Mouse (Mus musculus) liver, postnatal 0 days (tissue): ENCODE measurements at regions not wholly inside any gene's neighbourhood (a gene's known extent, or its start where the extent isn't known, plus 50 kb on each side); places are given as distances from the start of the nearest gene placed in this dataset.

Experiments
- CTCF ChIP-seq: sonication (generic); IDR thresholded peaks from 2 replicates; pipeline ENCODE4 v1.5.1; 2016; ENCODE audit warnings: antibody characterized with exemption, low read depth
- EP300 ChIP-seq: IDR thresholded peaks from 2 replicates; pipeline ENCODE4 v1.6.1; 2016; ENCODE audit warnings: antibody characterized with exemption, low read depth, mild to moderate bottlenecking

DNA sequence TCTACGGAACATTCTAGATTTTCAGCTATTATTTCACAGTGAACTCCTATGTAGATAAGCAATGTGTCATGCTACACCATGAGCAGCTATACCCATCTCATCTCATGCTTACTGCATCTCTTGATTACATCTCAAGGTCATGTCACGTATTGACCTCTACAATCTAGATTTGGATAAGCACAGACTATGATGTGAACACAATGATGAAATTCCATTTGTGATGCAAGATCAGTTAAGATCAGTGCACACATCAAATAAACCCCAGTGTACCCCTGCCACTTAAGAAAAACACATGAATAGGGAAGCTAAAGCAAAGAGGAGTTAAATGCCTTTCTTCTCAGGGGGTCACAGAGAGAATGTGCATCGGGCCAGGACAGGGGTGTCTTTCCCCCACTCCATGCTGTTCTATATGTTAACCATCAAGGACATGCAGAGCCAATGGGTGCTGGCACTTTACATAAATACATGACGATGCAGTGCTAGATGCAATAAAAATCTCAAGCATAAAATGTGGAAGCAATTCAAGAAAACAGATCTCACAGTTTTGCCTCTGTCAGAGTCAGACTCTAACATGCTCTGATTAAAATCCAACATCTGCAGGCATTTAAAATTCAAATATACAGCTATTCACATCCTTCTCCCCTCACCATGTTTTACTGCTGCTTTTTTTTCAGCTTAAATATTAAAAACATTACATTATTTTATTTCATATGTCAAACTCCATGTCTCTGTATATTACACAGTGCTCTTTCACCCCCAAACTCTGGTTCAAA lies 157.1 kb upstream of the Gm15217 start:
- no peak for TF ChIP-seq CTCF
- no peak for TF ChIP-seq EP300
